8 mouse cellular contexts compared by ENCODE assay signal in genomic region chr12:73544736-73545671, GRCm38 (mm10). TPM values are rescaled to one million over a fixed set of nuclear protein-coding genes. Genes with fewer than 3 reads are reported as not detected.
DNase-seq lines count a peak whose midpoint lies in the region; ATAC-seq and TF ChIP-seq lines count a peak whose summit lies in the region.
"Had no signal": no experiment of that assay in that cellular context is flagged by ENCODE, and none has a peak within 500 bp of the region (broad histone marks: within the 10 kb centered on the region; RNA-seq: fewer than 3 reads in every experiment).

No protein-coding gene starts in this region.

- H3K4me3 ChIP-seq in lung, embryonic 16.5 days (ENCODE audit: low read length), result peak overlapping the region; percentile 48
- H3K4me3 ChIP-seq in forebrain, embryonic 11.5 days (ENCODE audit: low read depth, low read length), result peak overlapping the region; percentile 34
- H3K4me3 ChIP-seq in limb, embryonic 10.5 days, result peak overlapping the region; percentile 59
- peak overlapping the region; percentile 90 for H3K4me3 ChIP-seq in small intestine, adult 2 months (ENCODE audit: low read depth, low read length)

- peak overlapping the region; percentile 63 for H3K9ac ChIP-seq in lung, embryonic 16.5 days (ENCODE audit: low read length)
- H3K9ac ChIP-seq in forebrain, embryonic 11.5 days (ENCODE audit: low read length), result peak overlapping the region; percentile 12; the same call in 1 of the 2 replicates

- no peaks in the 10 kb centered on the region for H3K36me3 ChIP-seq in lung, embryonic 16.5 days (ENCODE audit: control insufficient read depth, insufficient read depth, low read length)
- H3K36me3 ChIP-seq in forebrain, embryonic 11.5 days (ENCODE audit: control insufficient read depth, insufficient read depth, low read length), result no peaks in the 10 kb centered on the region
- H3K36me3 ChIP-seq in limb, embryonic 10.5 days, result no peaks in the 10 kb centered on the region
- no peaks in the 10 kb centered on the region for H3K36me3 ChIP-seq in small intestine, adult 2 months (ENCODE audit: control insufficient read depth, insufficient read depth, low read length)

- ATAC-seq in lung, embryonic 16.5 days (ENCODE audit: low read depth), result peak; percentile 13; the same call in 1 of the 2 replicates
- 0 out of 2 replicates have a peak, but pooled peaks have one; percentile 36 for ATAC-seq in forebrain, embryonic 11.5 days (replicated peaks; ENCODE audit: low FRiP score)

- no peak for TF ChIP-seq POLR2A in small intestine, adult 2 months (IDR thresholded peaks at IDR 0.05; ENCODE audit: low read depth, low read length)

- 12% methylated on average over 48 of the region's 48 CpGs for WGBS in lung, embryonic 16.5 days
- WGBS in forebrain, embryonic 11.5 days, result 14% methylated on average over 48 of the region's 48 CpGs
- WGBS in limb, embryonic 10.5 days, result 13% methylated on average over 48 of the region's 48 CpGs
- WGBS in small intestine, adult 2 months, result 9% methylated on average over 48 of the region's 48 CpGs

- H3K27ac ChIP-seq in lung, embryonic 16.5 days (ENCODE audit: low read length), result no peak overlapping the region
- H3K27ac ChIP-seq in forebrain, embryonic 11.5 days (ENCODE audit: low read depth, low read length), result no peak overlapping the region
- H3K27ac ChIP-seq in limb, embryonic 10.5 days, result peak overlapping the region; percentile 86
- H3K27ac ChIP-seq in small intestine, adult 2 months (ENCODE audit: insufficient read depth, low read depth, low read length), result peak overlapping the region; percentile 94
- H3K27ac ChIP-seq: macrophage had no signal

- peaks cover 58% of the 10 kb centered on the region for H3K27me3 ChIP-seq in lung, embryonic 16.5 days (ENCODE audit: control insufficient read depth, insufficient read depth, low read depth, low read length)
- H3K27me3 ChIP-seq in forebrain, embryonic 11.5 days (ENCODE audit: control insufficient read depth, insufficient read depth, low read length), result peaks cover 54% of the 10 kb centered on the region
- peaks cover 86% of the 10 kb centered on the region for H3K27me3 ChIP-seq in limb, embryonic 10.5 days (ENCODE audit: low read depth, poor library complexity, severe bottlenecking)
- H3K27me3 ChIP-seq in small intestine, adult 2 months (ENCODE audit: control insufficient read depth, insufficient read depth, low read length), result 0 out of 2 replicates have a peak, but pooled peaks cover 4% of the 10 kb centered on the region

- H3K4me2 ChIP-seq in lung, embryonic 16.5 days (ENCODE audit: low read depth, low read length), result peak overlapping the region; percentile 77
- H3K4me2 ChIP-seq in forebrain, embryonic 11.5 days (ENCODE audit: low read depth, low read length, severe bottlenecking), result peak overlapping the region; percentile 40

- DNase-seq in lung, postnatal 36 days, result no peak
- DNase-seq in forebrain, embryonic 11.5 days (ENCODE audit: low spot score), result peak; percentile 67
- DNase-seq in limb, embryonic 10.5 days (ENCODE audit: low spot score), result peak; percentile 68
- no peak for DNase-seq in right cerebral cortex, postnatal 4 days
- no peak for DNase-seq in T-cell, adult 2 months (ENCODE audit: low spot score)

- H3K4me1 ChIP-seq in lung, embryonic 16.5 days (replicated peaks; ENCODE audit: control insufficient read depth, insufficient read depth, low read length), result peaks cover 6% of the 10 kb centered on the region
- H3K4me1 ChIP-seq in forebrain, embryonic 11.5 days (replicated peaks; ENCODE audit: control insufficient read depth, insufficient read depth, low read length), result peaks cover 11% of the 10 kb centered on the region; the same call in 1 of the 2 replicates
- peaks cover 66% of the 10 kb centered on the region for H3K4me1 ChIP-seq in limb, embryonic 10.5 days
- peaks cover 13% of the 10 kb centered on the region for H3K4me1 ChIP-seq in small intestine, adult 2 months (ENCODE audit: control insufficient read depth, insufficient read depth, insufficient read length, low read length)

- no peak for TF ChIP-seq CTCF in small intestine, adult 2 months (IDR thresholded peaks at IDR 0.05; ENCODE audit: extremely low read depth, insufficient read length, insufficient replicate concordance, low read depth, low read length)

- no peaks in the 10 kb centered on the region for H3K9me3 ChIP-seq in lung, embryonic 16.5 days (ENCODE audit: control insufficient read depth, low read length)
- no peaks in the 10 kb centered on the region for H3K9me3 ChIP-seq in forebrain, embryonic 11.5 days (ENCODE audit: control insufficient read depth, low read length)
- no peaks in the 10 kb centered on the region for H3K9me3 ChIP-seq in limb, embryonic 10.5 days (replicated peaks)

RNA-seq across cellular contexts. Expression of gene Tmem30b, which starts 1.2 kb away (rescaled TPM):
- 9.2 and 10.1 TPM in 2 replicates for polyA plus RNA-seq in lung, embryonic 16.5 days (2015; fragmentation: Nextera tagmentation; extraction: Ambion mirVana)
- 2.4 and 3.4 TPM in 2 replicates for polyA plus RNA-seq in forebrain, embryonic 11.5 days (2014; fragmentation: Nextera tagmentation; extraction: Ambion mirVana)
- polyA plus RNA-seq in limb, embryonic 10.5 days (2016; fragmentation: Nextera tagmentation; extraction: Ambion mirVana), result 9.1 and 15.7 TPM in 2 replicates
- polyA plus RNA-seq in small intestine, adult 2 months (2012; rRNA removed), result 123 and 184 TPM in 2 replicates
- polyA plus RNA-seq: macrophage had no signal

RNA-seq across cellular contexts. Expression of gene Prkch, which starts 39.6 kb away (rescaled TPM):
- 12.0 and 12.4 TPM in 2 replicates for polyA plus RNA-seq in lung, embryonic 16.5 days (2015; fragmentation: Nextera tagmentation; extraction: Ambion mirVana)
- 5.6 and 6.9 TPM in 2 replicates for polyA plus RNA-seq in forebrain, embryonic 11.5 days (2014; fragmentation: Nextera tagmentation; extraction: Ambion mirVana)
- polyA plus RNA-seq in limb, embryonic 10.5 days (2016; fragmentation: Nextera tagmentation; extraction: Ambion mirVana), result 6.4 and 7.4 TPM in 2 replicates
- polyA plus RNA-seq in small intestine, adult 2 months (2012; rRNA removed), result 1.9 and 3.2 TPM in 2 replicates

Comparison
In these comparisons a context has a peak if more than half of its experiments do, and no peak if none do; other contexts are left out.
1. H3K27ac ChIP-seq: peak in limb, embryonic 10.5 days (single experiment) and small intestine, adult 2 months (single experiment); none in lung, embryonic 16.5 days (single experiment) and forebrain, embryonic 11.5 days (single experiment).
2. H3K4me3 ChIP-seq: peak in every context shown above with its lines; median percentile 90 in small intestine, adult 2 months; 59 in limb, embryonic 10.5 days; 48 in lung, embryonic 16.5 days; 34 in forebrain, embryonic 11.5 days.
3. DNase-seq: peak in forebrain, embryonic 11.5 days (single experiment) and limb, embryonic 10.5 days (single experiment); none in lung, postnatal 36 days (single experiment), right cerebral cortex, postnatal 4 days (single experiment) and T-cell, adult 2 months (single experiment).